Mouse (Mus musculus): ENCODE measurements around the gene Cln3. TPM values are rescaled to one million over a fixed set of nuclear protein-coding genes. Genes with fewer than 3 reads are reported as not detected.
A peak's percentile ranks its signal among the peaks of the same experiment; 100 is the strongest.

Cln3 gene
- polyA plus RNA-seq, 1 experiment from 2014 or later = 21.8 TPM

GRCm38 (mm10) chr7:126625369-126625768 lies 39.8 kb upstream of the Cln3 start:
- H3K27me3 ChIP-seq (ENCODE audit: control insufficient read depth, insufficient read depth, low read length) = no peaks in the 10 kb centered on the region
- no peaks in the 10 kb centered on the region for H3K36me3 ChIP-seq (ENCODE audit: control insufficient read depth, insufficient read depth, low read length)
- H3K9me3 ChIP-seq (ENCODE audit: control insufficient read depth, low read length) = no peaks in the 10 kb centered on the region
- no peak overlapping the region for H3K4me3 ChIP-seq (ENCODE audit: control insufficient read depth in 1 of 2, insufficient read depth in 1 of 2, low read depth in 1 of 2, low read length in 2 of 2)
- 39% methylated on average over 6 of the region's 6 CpGs for WGBS
- peak; percentile 31; the same call in 1 of the 2 replicates for ATAC-seq (ENCODE audit: insufficient number of reproducible peaks, insufficient read depth, low FRiP score, low read depth)
- no peak overlapping the region; the same call in 1 of the 2 replicates for H3K9ac ChIP-seq (ENCODE audit: low read length)
- peaks cover 5 to 11% of the 10 kb centered on the region in 2 experiments; a peak in 2 of 4 replicates for H3K4me1 ChIP-seq (ENCODE audit: control insufficient read depth in 2 of 2, insufficient read depth in 2 of 2, low read length in 2 of 2)
- H3K27ac ChIP-seq (replicated peaks in 1 of 2; ENCODE audit: control insufficient read depth in 1 of 2, insufficient read depth in 1 of 2, low read depth in 2 of 2, low read length in 2 of 2) = no peak overlapping the region
- peak overlapping the region; percentile 1; the same call in 1 of the 2 replicates for H3K4me2 ChIP-seq (ENCODE audit: low read length)

DNA sequence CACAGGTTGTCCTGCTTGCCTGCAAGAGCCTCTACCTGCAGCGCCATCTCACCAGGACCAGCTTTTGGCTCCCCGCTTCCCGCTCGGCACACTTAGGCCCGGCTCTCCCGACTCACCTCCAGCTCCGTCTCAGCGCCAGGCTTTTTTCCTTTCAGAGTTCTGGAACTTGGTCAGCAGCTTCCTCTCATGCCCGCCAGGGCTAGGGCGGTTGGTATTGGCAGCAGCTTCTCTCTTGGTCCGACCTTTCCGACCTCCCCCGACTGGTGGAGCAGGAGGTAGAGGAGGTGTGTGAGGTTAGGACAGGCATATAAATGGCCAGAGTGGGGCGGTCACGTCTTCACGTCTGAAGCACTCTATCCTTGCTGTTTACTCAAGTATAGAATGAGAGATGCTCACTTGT lies 39.2 kb upstream of the Cln3 start:
- Histone ChIP-seq H3K4me2 (ENCODE audit: low read length) (peak overlapping the region; percentile 1; the same call in 1 of the 2 replicates), H3K27ac (replicated peaks in 1 of 2; ENCODE audit: control insufficient read depth in 1 of 2, insufficient read depth in 1 of 2, low read depth in 2 of 2, low read length in 2 of 2) (no peak overlapping the region), H3K4me1 (ENCODE audit: control insufficient read depth in 2 of 2, insufficient read depth in 2 of 2, low read length in 2 of 2) (peaks cover 5 to 11% of the 10 kb centered on the region in 2 experiments; a peak in 2 of 4 replicates), H3K9ac (ENCODE audit: low read length) (peak overlapping the region; percentile 30; the same call in 1 of the 2 replicates), H3K36me3 (ENCODE audit: control insufficient read depth, insufficient read depth, low read length) (no peaks in the 10 kb centered on the region), H3K9me3 (ENCODE audit: control insufficient read depth, low read length) (no peaks in the 10 kb centered on the region), H3K27me3 (ENCODE audit: control insufficient read depth, insufficient read depth, low read length) (no peaks in the 10 kb centered on the region), H3K4me3 (ENCODE audit: control insufficient read depth in 1 of 2, insufficient read depth in 1 of 2, low read depth in 1 of 2, low read length in 2 of 2) (no peak overlapping the region)
- ATAC-seq (ENCODE audit: insufficient number of reproducible peaks, insufficient read depth, low FRiP score, low read depth) = no peak
- 58% methylated on average over 16 of the region's 16 CpGs for WGBS

DNA sequence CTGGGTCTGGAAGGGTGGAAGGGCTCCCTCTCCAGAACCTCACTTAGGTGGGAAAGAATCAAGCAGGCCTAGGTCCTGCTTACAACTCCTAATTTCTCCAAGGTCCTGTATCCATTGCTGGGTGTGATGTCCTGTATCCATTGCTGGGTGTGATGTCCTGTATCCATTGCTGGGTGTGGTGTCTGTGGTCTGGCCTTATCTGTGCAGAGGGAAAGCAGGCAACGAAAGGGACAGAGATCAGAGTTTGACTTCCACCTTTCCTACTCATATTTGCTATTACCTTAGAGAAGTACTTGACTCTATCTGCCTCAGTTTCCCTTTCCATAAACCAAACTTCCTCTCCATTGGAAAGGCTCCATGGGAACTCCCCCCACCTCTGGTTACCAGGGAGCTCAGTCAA lies 37.8 kb upstream of the Cln3 start:
- no peak for ATAC-seq (ENCODE audit: insufficient number of reproducible peaks, insufficient read depth, low FRiP score, low read depth)
- Histone ChIP-seq H3K9me3 (ENCODE audit: control insufficient read depth, low read length) (no peaks in the 10 kb centered on the region), H3K4me1 (ENCODE audit: control insufficient read depth in 2 of 2, insufficient read depth in 2 of 2, low read length in 2 of 2) (peaks cover 5 to 11% of the 10 kb centered on the region in 2 experiments; a peak in 2 of 4 replicates), H3K4me3 (ENCODE audit: control insufficient read depth in 1 of 2, insufficient read depth in 1 of 2, low read depth in 1 of 2, low read length in 2 of 2) (no peak overlapping the region), H3K27me3 (ENCODE audit: control insufficient read depth, insufficient read depth, low read length) (no peaks in the 10 kb centered on the region), H3K27ac (replicated peaks in 1 of 2; ENCODE audit: control insufficient read depth in 1 of 2, insufficient read depth in 1 of 2, low read depth in 2 of 2, low read length in 2 of 2) (no peak overlapping the region), H3K36me3 (ENCODE audit: control insufficient read depth, insufficient read depth, low read length) (no peaks in the 10 kb centered on the region), H3K4me2 (ENCODE audit: low read length) (no peak overlapping the region), H3K9ac (ENCODE audit: low read length) (no peak overlapping the region)
- WGBS = 64% methylated on average over 1 of the region's 1 CpGs

- ATAC-seq (ENCODE audit: insufficient number of reproducible peaks, insufficient read depth, low FRiP score, low read depth) = no peak
- Histone ChIP-seq H3K9ac (ENCODE audit: low read length) (no peak overlapping the region; the same call in 1 of the 2 replicates), H3K9me3 (ENCODE audit: control insufficient read depth, low read length) (no peaks in the 10 kb centered on the region), H3K27ac (replicated peaks in 1 of 2; ENCODE audit: control insufficient read depth in 1 of 2, insufficient read depth in 1 of 2, low read depth in 2 of 2, low read length in 2 of 2) (no peak overlapping the region), H3K4me3 (ENCODE audit: control insufficient read depth in 1 of 2, insufficient read depth in 1 of 2, low read depth in 1 of 2, low read length in 2 of 2) (no peak overlapping the region), H3K27me3 (ENCODE audit: control insufficient read depth, insufficient read depth, low read length) (no peaks in the 10 kb centered on the region), H3K4me1 (ENCODE audit: control insufficient read depth in 2 of 2, insufficient read depth in 2 of 2, low read length in 2 of 2) (peaks cover 5 to 11% of the 10 kb centered on the region in 2 experiments; a peak in 2 of 4 replicates), H3K4me2 (ENCODE audit: low read length) (no peak overlapping the region), H3K36me3 (ENCODE audit: control insufficient read depth, insufficient read depth, low read length) (no peaks in the 10 kb centered on the region)
- 57% methylated on average over 9 of the region's 9 CpGs for WGBS
Observed at GRCm38 (mm10) chr7:126621452-126622359, 36.1 kb upstream of the Cln3 start.

- H3K27me3 ChIP-seq (ENCODE audit: control insufficient read depth, insufficient read depth, low read length) = no peaks in the 10 kb centered on the region
- ATAC-seq (ENCODE audit: insufficient number of reproducible peaks, insufficient read depth, low FRiP score, low read depth) = no peak
- WGBS = 75% methylated on average over 10 of the region's 10 CpGs
Observed at GRCm38 (mm10) chr7:126619559-126620275, 34.1 kb upstream of the Cln3 start.

GRCm38 (mm10) chr7:126616707-126617106 lies 31.1 kb upstream of the Cln3 start:
- WGBS = 66% methylated on average over 3 of the region's 3 CpGs
- Histone ChIP-seq H3K9ac (ENCODE audit: low read length) (no peak overlapping the region), H3K36me3 (ENCODE audit: control insufficient read depth, insufficient read depth, low read length) (no peaks in the 10 kb centered on the region)

More at GRCm38 (mm10) chr7:126619559-126620275, 34.1 kb upstream of the Cln3 start:
- Histone ChIP-seq H3K4me2 (ENCODE audit: low read length) (no peak overlapping the region), H3K36me3 (ENCODE audit: control insufficient read depth, insufficient read depth, low read length) (no peaks in the 10 kb centered on the region), H3K4me3 (ENCODE audit: control insufficient read depth in 1 of 2, insufficient read depth in 1 of 2, low read depth in 1 of 2, low read length in 2 of 2) (no peak overlapping the region), H3K9ac (ENCODE audit: low read length) (no peak overlapping the region), H3K9me3 (ENCODE audit: control insufficient read depth, low read length) (no peaks in the 10 kb centered on the region), H3K27ac (replicated peaks in 1 of 2; ENCODE audit: control insufficient read depth in 1 of 2, insufficient read depth in 1 of 2, low read depth in 2 of 2, low read length in 2 of 2) (no peak overlapping the region), H3K4me1 (ENCODE audit: control insufficient read depth in 2 of 2, insufficient read depth in 2 of 2, low read length in 2 of 2) (peaks cover 4 to 5% of the 10 kb centered on the region in 2 experiments; a peak in 2 of 4 replicates)

DNA sequence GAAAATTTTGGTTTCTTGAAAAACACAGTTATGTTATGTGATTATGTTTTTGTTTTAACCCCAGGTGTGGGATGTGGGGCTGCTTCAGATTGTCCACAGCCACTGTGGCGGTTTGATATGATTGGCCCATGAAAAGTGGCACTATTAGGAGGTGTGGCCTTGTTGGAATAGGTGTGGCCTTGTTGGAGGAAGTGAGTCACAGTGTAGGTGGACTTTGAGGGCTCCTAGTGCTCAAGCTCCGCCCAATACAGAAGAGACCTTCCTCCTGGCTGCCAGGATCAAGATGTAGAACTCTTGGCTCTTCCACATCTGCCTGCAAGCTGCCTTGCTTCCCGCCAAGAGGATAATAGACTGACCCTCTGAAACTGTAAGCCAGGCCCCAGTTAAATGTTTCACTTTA lies 27.1 kb upstream of the Cln3 start:
- WGBS = 72% methylated on average over 3 of the region's 3 CpGs

More at GRCm38 (mm10) chr7:126616707-126617106, 31.1 kb upstream of the Cln3 start:
- Histone ChIP-seq H3K4me1 (ENCODE audit: control insufficient read depth in 2 of 2, insufficient read depth in 2 of 2, low read length in 2 of 2) (peaks cover 0 to 1% of the 10 kb centered on the region in 2 experiments; a peak in 1 of 4 replicates), H3K27ac (replicated peaks in 1 of 2; ENCODE audit: control insufficient read depth in 1 of 2, insufficient read depth in 1 of 2, low read depth in 2 of 2, low read length in 2 of 2) (no peak overlapping the region), H3K4me2 (ENCODE audit: low read length) (no peak overlapping the region), H3K4me3 (ENCODE audit: control insufficient read depth in 1 of 2, insufficient read depth in 1 of 2, low read depth in 1 of 2, low read length in 2 of 2) (no peak overlapping the region), H3K9me3 (ENCODE audit: control insufficient read depth, low read length) (0 out of 2 replicates have a peak, but pooled peaks cover 4% of the 10 kb centered on the region), H3K27me3 (ENCODE audit: control insufficient read depth, insufficient read depth, low read length) (no peaks in the 10 kb centered on the region)
- ATAC-seq (ENCODE audit: insufficient number of reproducible peaks, insufficient read depth, low FRiP score, low read depth) = no peak

More for the DNA sequence above, 27.1 kb upstream of the Cln3 start:
- no peak overlapping the region for H3K9ac ChIP-seq (ENCODE audit: low read length)
- no peaks in the 10 kb centered on the region for H3K4me1 ChIP-seq (ENCODE audit: control insufficient read depth in 2 of 2, insufficient read depth in 2 of 2, low read length in 2 of 2)
- 0 out of 2 replicates have a peak, but pooled peaks cover 4% of the 10 kb centered on the region for H3K9me3 ChIP-seq (ENCODE audit: control insufficient read depth, low read length)
- no peak for ATAC-seq (ENCODE audit: insufficient number of reproducible peaks, insufficient read depth, low FRiP score, low read depth)
- H3K27ac ChIP-seq (replicated peaks in 1 of 2; ENCODE audit: control insufficient read depth in 1 of 2, insufficient read depth in 1 of 2, low read depth in 2 of 2, low read length in 2 of 2) = no peak overlapping the region
- H3K27me3 ChIP-seq (ENCODE audit: control insufficient read depth, insufficient read depth, low read length) = no peaks in the 10 kb centered on the region
- H3K36me3 ChIP-seq (ENCODE audit: control insufficient read depth, insufficient read depth, low read length) = no peaks in the 10 kb centered on the region
- H3K4me2 ChIP-seq (ENCODE audit: low read length) = no peak overlapping the region
- H3K4me3 ChIP-seq (ENCODE audit: control insufficient read depth in 1 of 2, insufficient read depth in 1 of 2, low read depth in 1 of 2, low read length in 2 of 2) = no peak overlapping the region

Measured in heart, embryonic 14.5 days (tissue).